Mouse (Mus musculus) embryonic facial prominence, embryonic 10.5 days (tissue): ENCODE measurements around the gene Dnmt3b. TPM values are rescaled to one million over a fixed set of nuclear protein-coding genes. Genes with fewer than 3 reads are reported as not detected.
A peak's percentile ranks its signal among the peaks of the same experiment; 100 is the strongest.

Source experiments
- DNase-seq: peaks from one replicate; pipeline ENCODE4 v3.0.0-alpha.2; 2017; ENCODE audit warnings: low spot score
- H3K27ac ChIP-seq: fragments of 300-500 bp; sonication (generic); replicated peaks from 2 replicates; pipeline ENCODE4 v1.5.1; 2016; ENCODE audit warnings: mild to moderate bottlenecking
- H3K27me3 ChIP-seq: fragments of 300-500 bp; sonication (generic); replicated peaks from 2 replicates; pipeline ENCODE4 v1.6.1; 2016; ENCODE audit warnings: low read depth, mild to moderate bottlenecking; ENCODE audit not compliant: poor library complexity, severe bottlenecking
- H3K36me3 ChIP-seq: fragments of 300-500 bp; sonication (generic); replicated peaks from 2 replicates; pipeline ENCODE4 v1.6.1; 2016; ENCODE audit warnings: mild to moderate bottlenecking, moderate library complexity
- H3K4me1 ChIP-seq: fragments of 300-500 bp; sonication (generic); 2 replicates; pipeline ENCODE4 v1.6.1; 2016
- H3K4me3 ChIP-seq: fragments of 300-500 bp; sonication (generic); 2 replicates; pipeline ENCODE4 v1.5.1; 2016; ENCODE audit warnings: mild to moderate bottlenecking, moderate library complexity
- H3K9me3 ChIP-seq: fragments of 300-500 bp; sonication (generic); 2 replicates; pipeline ENCODE4 v1.6.1; 2016; ENCODE audit warnings: mild to moderate bottlenecking
- WGBS: fragments of 180-500 bp; shearing (Covaris S2); methylation state at CpG from one replicate; pipeline ENCODE4 v1.1.7; 2016; 5-methylcytosine and 5-hydroxymethylcytosine counted together
- polyA plus RNA-seq: library from polyadenylated mRNA; unstranded; fragments of >200 nt; fragmentation: Nextera tagmentation; extraction: Ambion mirVana; gene quantifications from 2 replicates; pipeline ENCODE4 v1.2.1, GENCODE M21; 2016

The Dnmt3b gene
- polyA plus RNA-seq = 26.5 and 30.2 TPM in 2 replicates

DNA sequence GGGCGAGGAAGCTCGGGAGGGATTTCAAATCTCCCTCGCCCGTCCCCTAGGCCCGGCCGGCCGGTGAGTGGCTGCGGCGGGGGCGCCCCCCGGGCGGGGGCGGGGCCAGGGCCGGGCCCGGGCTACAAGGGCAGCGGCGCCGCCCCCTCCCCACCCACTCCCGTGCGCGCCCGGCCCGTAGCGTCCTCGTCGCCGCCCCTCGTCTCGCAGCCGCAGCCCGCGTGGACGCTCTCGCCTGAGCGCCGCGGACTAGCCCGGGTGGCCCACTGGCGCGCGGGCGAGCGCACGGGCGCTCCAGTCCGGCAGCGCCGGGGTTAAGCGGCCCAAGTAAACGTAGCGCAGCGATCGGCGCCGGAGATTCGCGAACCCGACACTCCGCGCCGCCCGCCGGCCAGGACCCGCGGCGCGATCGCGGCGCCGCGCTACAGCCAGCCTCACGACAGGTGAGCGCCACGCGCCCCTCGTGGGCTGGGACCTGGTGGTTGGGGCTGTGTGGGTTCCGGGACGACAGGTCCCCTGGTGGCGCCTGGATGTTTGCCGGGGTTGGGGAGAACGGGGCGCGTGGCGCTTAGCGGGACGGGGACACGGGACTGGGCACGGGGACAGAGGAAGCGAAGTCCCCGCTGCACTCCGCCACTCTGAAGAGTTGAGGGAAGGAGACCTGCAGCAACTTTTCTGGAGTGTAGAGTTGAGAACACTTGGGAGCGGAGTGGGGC lies at the start of gene Dnmt3b:
Gene Dnmt3b, plus strand, starts transcription at position 153 of the 716 bp plus-strand sequence.
- 1% methylated on average over 92 of the region's 93 CpGs for WGBS
- peak within 1 kb of the TSS; percentile 91 for H3K4me3 ChIP-seq
- DNase-seq = peak; percentile 84
- H3K27ac ChIP-seq = peak within 1 kb of the TSS; percentile 93
- no peaks in the 10 kb centered on the region for H3K9me3 ChIP-seq
- peaks cover 23% of the 10 kb centered on the region for H3K27me3 ChIP-seq
- peaks cover 42% of the 10 kb centered on the region for H3K4me1 ChIP-seq
- peaks cover 6% of the 10 kb centered on the region; the same call in 1 of the 2 replicates for H3K36me3 ChIP-seq

DNA sequence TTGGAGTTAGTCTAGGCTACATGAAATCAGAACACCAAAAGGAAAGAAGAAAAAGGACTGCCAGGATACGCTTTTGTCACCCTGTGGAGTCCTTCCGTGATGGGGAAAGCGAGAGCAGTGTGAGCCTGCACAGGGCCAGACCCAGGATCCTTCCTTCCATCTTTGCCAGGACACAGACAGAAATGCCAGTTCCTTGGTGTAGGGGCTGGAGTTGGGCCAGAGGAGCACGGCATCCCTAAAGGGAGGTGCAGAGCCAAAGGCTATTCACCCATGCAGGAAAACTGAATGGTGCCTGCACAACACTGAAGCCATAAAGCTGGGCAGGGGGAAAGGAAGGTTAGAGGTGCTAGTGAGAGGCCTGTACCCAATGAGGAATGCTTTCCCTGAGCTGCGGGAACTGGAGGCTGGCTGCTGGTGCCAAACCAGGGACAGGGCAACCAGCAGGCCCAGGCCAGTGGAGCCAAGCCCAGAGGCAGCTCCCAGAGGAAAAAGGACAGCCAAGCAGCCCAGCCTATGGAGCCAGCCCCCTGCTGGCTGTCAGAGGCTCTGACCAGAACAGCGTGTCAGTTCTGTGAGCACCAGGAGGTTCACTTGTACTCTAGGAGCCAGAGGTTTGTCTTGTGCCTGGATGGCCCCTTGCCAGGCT lies 49.1 kb upstream of the Dnmt3b start:
- Histone ChIP-seq H3K36me3 (no peaks in the 10 kb centered on the region), H3K27ac (peak overlapping the region; percentile 26; the same call in 1 of the 2 replicates), H3K9me3 (no peaks in the 10 kb centered on the region), H3K27me3 (no peaks in the 10 kb centered on the region), H3K4me3 (no peak overlapping the region), H3K4me1 (peaks cover 31% of the 10 kb centered on the region)
- peak; percentile 60 for DNase-seq
- WGBS = 64% methylated on average over 6 of the region's 6 CpGs

DNA sequence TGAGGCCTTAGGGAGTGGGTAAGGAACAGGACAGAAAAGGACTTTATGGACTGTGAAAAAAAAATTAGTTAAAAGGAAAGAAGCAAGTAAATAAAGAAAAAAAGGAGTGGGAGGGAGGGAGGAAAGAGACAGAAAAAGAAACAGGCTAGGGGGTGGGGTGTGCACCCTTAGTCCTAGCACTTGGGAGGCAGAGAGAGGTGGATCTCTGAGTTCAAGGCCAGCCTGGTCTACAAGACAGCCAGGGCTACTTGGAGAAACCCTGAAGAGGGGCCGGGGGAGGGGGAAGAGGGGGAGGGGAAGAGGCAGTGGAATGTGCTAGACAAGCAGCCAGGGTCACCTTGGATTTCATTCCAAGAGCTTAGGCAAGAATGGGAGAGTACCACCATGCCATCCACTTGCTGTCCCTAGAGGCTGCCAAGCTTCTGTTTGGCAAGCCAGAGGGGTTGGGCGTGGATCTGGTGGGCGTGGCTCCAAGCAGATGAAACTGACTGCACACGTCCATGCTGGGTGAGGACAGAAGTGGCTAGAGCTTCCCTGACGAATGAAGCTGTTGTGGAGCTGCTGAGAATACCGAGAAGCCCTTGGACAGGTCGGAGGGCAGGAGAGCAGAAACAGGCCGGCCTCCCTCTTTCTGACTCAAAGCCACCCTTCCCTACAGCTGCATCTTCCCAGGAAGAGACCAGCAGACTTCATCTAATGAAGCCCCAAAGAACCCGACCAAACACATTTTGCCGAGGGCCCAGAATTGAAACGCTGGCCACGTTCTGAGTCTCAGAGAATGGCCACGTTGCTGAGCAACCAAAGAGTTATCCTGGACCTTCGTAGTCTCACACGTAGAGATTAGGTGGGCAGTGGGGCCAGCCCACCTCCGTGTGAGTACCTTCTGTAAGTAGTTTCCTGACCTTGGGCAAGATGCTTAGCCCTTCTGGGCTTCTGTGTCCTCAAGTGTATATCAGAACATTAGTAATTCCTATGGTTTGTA lies 48.3 kb upstream of the Dnmt3b start:
- Histone ChIP-seq H3K9me3 (no peaks in the 10 kb centered on the region), H3K27ac (0 out of 2 replicates have a peak overlapping the region, but pooled peaks have one; percentile 26), H3K4me1 (peaks cover 31% of the 10 kb centered on the region), H3K36me3 (no peaks in the 10 kb centered on the region), H3K4me3 (no peak overlapping the region), H3K27me3 (no peaks in the 10 kb centered on the region)
- WGBS = 62% methylated on average over 16 of the region's 16 CpGs
- no peak for DNase-seq

DNA sequence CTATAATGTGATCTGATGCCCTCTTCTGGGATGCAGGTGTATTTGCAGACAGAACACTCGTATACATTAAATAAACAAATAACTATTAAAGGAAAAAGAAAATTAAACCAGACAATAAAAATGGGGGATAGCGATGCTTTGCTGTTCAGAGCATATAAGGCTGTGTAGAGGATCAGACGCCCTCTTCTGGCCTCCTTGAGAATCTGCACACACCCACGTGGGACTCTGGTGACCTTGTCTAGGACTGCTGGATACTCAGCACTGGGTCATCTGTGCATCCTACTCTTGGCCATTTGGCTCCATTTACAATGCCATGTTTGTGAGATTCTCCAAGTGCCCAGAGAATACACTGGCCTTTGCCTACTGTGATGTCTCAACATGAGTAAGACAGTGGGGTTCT lies 45.5 kb upstream of the Dnmt3b start:
- Histone ChIP-seq H3K4me3 (no peak overlapping the region), H3K27ac (no peak overlapping the region), H3K4me1 (peaks cover 26% of the 10 kb centered on the region), H3K36me3 (no peaks in the 10 kb centered on the region), H3K27me3 (no peaks in the 10 kb centered on the region), H3K9me3 (no peaks in the 10 kb centered on the region)
- no peak for DNase-seq
- WGBS = 38% methylated on average over 4 of the region's 4 CpGs

DNA sequence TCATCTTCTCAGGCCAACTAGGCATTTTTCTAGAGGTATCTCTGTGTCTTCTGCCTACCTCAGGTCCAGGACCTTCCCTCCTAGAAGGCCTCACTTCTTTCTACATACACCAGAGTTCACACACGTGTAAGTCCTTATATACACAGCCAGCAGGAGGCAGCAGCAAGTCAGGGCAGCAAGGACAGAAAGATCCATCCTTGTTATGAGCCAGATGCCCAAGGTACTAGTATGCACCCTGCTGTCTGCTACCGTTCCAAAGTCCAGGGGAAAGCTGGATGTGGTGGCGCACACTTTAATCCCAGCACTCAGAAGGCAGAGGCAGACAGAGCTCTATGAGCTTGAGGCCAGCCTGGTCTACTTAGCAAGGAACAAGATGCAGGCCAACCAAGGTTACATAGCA lies 42.8 kb upstream of the Dnmt3b start:
- WGBS = 77% methylated on average over 3 of the region's 3 CpGs
- no peak overlapping the region for H3K4me3 ChIP-seq
- H3K9me3 ChIP-seq = no peaks in the 10 kb centered on the region
- H3K27ac ChIP-seq = no peak overlapping the region
- peaks cover 34% of the 10 kb centered on the region for H3K4me1 ChIP-seq
- no peak for DNase-seq
- no peaks in the 10 kb centered on the region for H3K36me3 ChIP-seq
- H3K27me3 ChIP-seq = no peaks in the 10 kb centered on the region

DNA sequence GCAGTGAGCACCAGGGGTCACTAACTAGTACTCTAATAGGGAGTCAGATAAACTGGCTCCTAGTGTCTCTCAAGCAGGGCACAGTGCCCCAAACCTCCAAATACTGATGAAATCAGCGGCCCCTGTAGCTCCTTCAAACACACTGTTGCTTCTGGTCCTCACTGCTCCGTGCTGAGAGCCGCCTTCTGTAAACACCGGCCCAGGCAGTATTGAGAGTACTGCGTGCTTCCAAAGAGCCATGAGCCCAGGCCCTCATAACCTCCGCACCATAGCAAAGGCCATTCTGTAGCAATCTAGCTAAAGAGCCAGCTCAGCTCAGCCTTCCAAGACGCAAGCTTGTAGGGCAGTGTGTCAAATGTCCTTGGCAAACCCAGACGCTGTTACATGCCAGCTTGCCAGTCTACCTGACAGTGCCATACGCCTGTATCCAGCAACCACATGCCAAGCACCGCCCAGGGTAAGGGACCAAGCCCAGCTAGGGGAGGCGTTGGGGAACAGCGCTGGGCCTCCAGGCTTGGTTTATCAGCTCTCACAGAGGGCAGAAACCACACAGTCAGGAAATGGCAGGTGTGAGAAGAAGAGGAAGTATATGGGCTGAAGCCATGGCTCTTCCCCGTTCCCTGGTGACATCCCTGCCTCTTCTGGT lies 41.3 kb upstream of the Dnmt3b start:
- DNase-seq = no peak
- 87% methylated on average over 13 of the region's 13 CpGs for WGBS
- H3K4me3 ChIP-seq = no peak overlapping the region
- H3K9me3 ChIP-seq = no peaks in the 10 kb centered on the region
- no peaks in the 10 kb centered on the region for H3K36me3 ChIP-seq
- H3K27ac ChIP-seq = no peak overlapping the region; the same call in 1 of the 2 replicates
- no peaks in the 10 kb centered on the region for H3K27me3 ChIP-seq
- peaks cover 41% of the 10 kb centered on the region for H3K4me1 ChIP-seq

DNA sequence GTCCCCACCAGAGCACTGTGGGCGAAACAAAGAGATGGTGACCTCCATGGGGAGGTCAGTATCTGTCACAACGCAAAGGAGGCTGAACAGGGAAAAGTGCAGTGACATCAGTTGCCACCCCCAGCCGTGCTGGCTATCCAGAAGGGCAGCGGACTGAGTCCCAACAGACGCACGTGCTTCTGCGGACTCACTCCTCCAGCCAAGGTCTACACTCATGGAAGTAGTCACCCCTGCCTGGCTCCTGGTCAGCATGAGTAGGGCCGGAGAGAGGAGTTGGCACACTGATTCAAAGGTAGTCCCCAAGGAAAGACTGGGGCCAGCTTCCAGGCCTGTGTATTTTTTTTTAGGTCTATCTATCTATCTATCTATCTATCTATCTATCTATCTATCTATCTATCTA lies 40.2 kb upstream of the Dnmt3b start:
- H3K27me3 ChIP-seq = no peaks in the 10 kb centered on the region
- 75% methylated on average over 8 of the region's 8 CpGs for WGBS
- H3K4me3 ChIP-seq = no peak overlapping the region
- H3K4me1 ChIP-seq = peaks cover 43% of the 10 kb centered on the region
- no peak overlapping the region; the same call in 1 of the 2 replicates for H3K27ac ChIP-seq
- H3K9me3 ChIP-seq = no peaks in the 10 kb centered on the region
- H3K36me3 ChIP-seq = no peaks in the 10 kb centered on the region
- DNase-seq = no peak

DNA sequence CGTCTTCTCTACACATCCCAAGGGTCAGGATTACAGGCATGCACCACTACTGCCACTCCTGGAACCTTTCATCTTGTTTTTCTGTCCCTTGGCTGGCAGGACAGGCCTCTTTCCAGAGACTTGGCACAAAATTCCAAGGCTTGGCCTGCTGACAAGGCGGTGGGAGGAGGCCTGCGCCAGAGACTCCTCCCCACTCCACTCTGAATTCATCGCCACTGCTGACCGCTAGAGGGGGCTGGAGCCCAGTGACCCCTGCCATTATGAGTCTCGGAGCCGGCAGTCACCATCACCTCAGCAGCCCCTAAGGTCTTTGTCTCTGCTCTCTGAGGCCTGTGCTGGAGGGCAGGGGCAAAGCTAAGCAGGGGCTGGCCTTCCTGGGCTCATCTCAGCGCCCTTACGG lies 39.7 kb upstream of the Dnmt3b start:
- H3K27ac ChIP-seq = peak overlapping the region; percentile 87
- WGBS = 7% methylated on average over 9 of the region's 9 CpGs
- H3K36me3 ChIP-seq = no peaks in the 10 kb centered on the region
- peaks cover 43% of the 10 kb centered on the region for H3K4me1 ChIP-seq
- H3K27me3 ChIP-seq = no peaks in the 10 kb centered on the region
- H3K4me3 ChIP-seq = peak overlapping the region; percentile 28
- no peaks in the 10 kb centered on the region for H3K9me3 ChIP-seq
- peak; percentile 91 for DNase-seq

DNA sequence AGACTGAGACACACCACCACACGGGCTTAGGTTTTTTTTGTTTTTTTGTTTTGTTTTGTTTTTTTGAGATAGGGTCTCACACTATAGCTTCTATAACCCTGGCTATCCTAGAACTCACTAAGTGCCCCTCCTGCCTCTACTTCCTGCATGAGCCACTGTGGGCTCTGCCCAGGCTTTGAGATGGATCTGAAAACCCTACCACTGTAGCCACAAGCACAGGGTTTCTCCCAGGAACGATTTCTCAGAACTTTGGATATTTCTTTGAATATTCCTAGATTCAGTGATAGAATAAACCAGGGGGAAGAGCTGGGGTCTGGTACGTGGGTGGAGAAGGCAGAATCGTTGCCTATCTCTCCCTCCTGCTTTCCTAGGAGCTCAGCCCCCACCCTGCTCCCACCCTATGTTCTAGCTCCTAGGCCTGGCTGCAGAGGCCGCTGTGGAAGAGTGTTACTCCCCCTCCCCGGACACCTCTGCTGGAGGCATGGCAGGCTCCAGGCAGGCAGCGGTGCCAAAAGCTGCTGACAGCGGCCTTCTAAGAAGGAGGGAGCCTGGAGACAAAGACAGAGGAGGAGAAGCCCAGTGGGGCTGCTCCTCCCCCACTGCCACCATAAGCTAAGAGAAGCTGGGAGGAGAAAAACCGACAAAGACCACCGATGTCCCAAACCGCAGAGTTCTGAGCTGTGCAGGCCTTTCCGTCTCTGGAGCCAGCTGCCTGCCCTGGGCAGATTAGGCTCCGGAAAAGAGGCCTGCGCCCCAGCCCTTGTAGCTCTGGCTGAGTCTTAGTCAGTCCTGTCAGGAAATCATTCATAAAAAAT lies 38.6 kb upstream of the Dnmt3b start:
- H3K4me1 ChIP-seq = peaks cover 43% of the 10 kb centered on the region
- 17% methylated on average over 14 of the region's 14 CpGs for WGBS
- H3K9me3 ChIP-seq = no peaks in the 10 kb centered on the region
- H3K36me3 ChIP-seq = peaks cover 7% of the 10 kb centered on the region
- H3K27ac ChIP-seq = peak overlapping the region; percentile 87
- peak; percentile 59 for DNase-seq
- H3K4me3 ChIP-seq = 0 out of 2 replicates have a peak overlapping the region, but pooled peaks have one; percentile 21
- H3K27me3 ChIP-seq = no peaks in the 10 kb centered on the region

DNA sequence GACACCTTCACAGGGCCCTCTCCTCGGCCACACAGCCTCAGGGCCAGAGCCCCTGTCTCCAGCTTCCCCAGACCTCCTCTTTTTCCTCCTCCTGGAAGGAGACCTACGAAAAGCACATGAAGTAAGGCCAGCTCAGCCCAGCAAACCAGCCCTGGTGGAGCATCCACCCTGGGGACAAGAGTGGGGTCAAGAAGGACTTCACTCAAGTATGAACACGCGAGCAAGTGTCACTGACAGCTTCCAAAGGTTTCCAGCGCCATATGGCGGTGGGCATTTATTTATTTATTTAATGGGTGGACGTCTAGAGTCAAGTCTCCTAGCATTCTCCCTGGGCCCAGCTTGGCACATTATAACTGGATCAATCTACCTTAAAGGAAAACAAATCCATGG lies 38.0 kb upstream of the Dnmt3b start:
- Histone ChIP-seq H3K4me3 (no peak overlapping the region), H3K36me3 (peaks cover 7% of the 10 kb centered on the region), H3K4me1 (peaks cover 43% of the 10 kb centered on the region), H3K27ac (peak overlapping the region; percentile 87), H3K27me3 (no peaks in the 10 kb centered on the region), H3K9me3 (no peaks in the 10 kb centered on the region)
- no peak for DNase-seq
- WGBS = 61% methylated on average over 7 of the region's 7 CpGs

DNA sequence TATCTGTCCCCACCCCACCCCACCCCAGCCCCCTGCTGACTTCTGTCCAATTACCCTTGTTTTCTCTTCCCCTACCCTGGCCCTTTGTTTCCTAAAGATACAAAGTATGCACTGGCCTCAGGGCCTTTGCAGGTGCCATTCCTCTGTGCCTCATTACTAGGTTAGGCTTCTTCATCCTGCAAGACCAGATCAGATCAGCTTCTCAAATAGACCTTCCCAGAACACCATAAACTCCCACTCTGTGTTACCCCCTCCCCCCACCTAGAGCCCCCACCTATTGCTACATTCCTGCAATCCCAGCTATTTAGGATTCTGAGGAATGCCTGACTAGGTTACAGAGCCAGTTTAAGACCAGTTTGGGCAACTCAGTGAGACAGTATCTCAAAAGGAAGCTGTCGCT lies 37.5 kb upstream of the Dnmt3b start:
- no peak overlapping the region for H3K27ac ChIP-seq
- H3K4me1 ChIP-seq = peaks cover 43% of the 10 kb centered on the region
- no peaks in the 10 kb centered on the region for H3K9me3 ChIP-seq
- H3K27me3 ChIP-seq = no peaks in the 10 kb centered on the region
- DNase-seq = no peak
- peaks cover 7% of the 10 kb centered on the region for H3K36me3 ChIP-seq
- H3K4me3 ChIP-seq = no peak overlapping the region
- WGBS = 92% methylated on average over 1 of the region's 1 CpGs
